Mouse (Mus musculus): ENCODE measurements at regions not wholly inside any gene's neighbourhood (a gene's known extent, or its start where the extent isn't known, plus 50 kb on each side); places are given as distances from the start of the nearest gene placed in this dataset.

DNA sequence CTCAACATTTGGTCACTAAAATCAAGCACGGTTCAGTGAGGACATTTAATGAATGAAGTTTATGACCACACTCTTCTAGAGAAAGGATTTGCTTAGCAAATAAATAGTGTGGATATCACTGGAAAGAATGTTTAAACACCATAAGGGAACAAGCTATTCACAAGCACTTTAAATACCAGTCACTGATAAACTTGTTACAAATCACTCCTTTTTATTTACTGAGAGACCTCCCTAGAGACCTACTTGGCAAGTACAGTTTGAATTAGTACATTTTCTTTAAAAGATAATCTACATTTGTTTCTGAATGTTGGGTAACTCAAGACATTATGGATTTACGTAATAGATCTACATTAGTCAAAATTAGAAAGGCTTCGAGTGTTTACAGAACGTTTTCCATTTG is 162.2 kb upstream of the Pappa start:
- dilution Hi-C loops (cut with MboI; ENCODE audit: extremely low pct_ligation_motif_present, extremely low pct_unique_long_range_greater_than_20kb, low sequenced_read_pairs) = no loop called here

More for the DNA sequence above, 162.2 kb upstream of the Pappa start:
- Histone ChIP-seq H3K79me2 (replicated peaks; ENCODE audit: control insufficient read depth, extremely low read depth, insufficient read depth, poor library complexity, severe bottlenecking) (no peaks in the 10 kb centered on the region), H3K4me1 (ENCODE audit: control insufficient read depth in 1 of 2, insufficient read depth in 2 of 2) (no peaks in the 10 kb centered on the region), H3K27me3 (replicated peaks) (no peaks in the 10 kb centered on the region), H3K4me3 (replicated peaks in 1 of 3; ENCODE audit: low read depth in 2 of 3, low read length in 2 of 3, poor library complexity in 1 of 3) (no peak overlapping the region), H3K36me3 (replicated peaks in 1 of 2; ENCODE audit: control insufficient read depth in 1 of 2, insufficient read depth in 1 of 2, low read length in 1 of 2) (no peaks in the 10 kb centered on the region), H3K9me3 (replicated peaks; ENCODE audit: low read length) (no peaks in the 10 kb centered on the region), H3K9ac (ENCODE audit: insufficient read depth, low read depth) (no peak overlapping the region), H3K27ac (ENCODE audit: insufficient read depth, low read depth) (no peak overlapping the region), H3K4me2 (ENCODE audit: insufficient read depth, low read depth, poor library complexity, severe bottlenecking) (no peak overlapping the region)
- in situ Hi-C loops (cut with MboI; ENCODE audit: low pct_ligation_motif_present, low pct_unique_long_range_greater_than_20kb, low sequenced_read_pairs) = no loop called here
- no peak for DNase-seq (ENCODE audit: extremely low read depth)
- TF ChIP-seq ETS1 (conservative IDR thresholded peaks at IDR 0.05; ENCODE audit: low read depth, low read length) (no peak), PAX5 (IDR thresholded peaks at IDR 0.05; ENCODE audit: low read length) (no peak), USF1 (IDR thresholded peaks at IDR 0.05; ENCODE audit: low read depth, low read length) (no peak), HCFC1 (IDR thresholded peaks at IDR 0.05; ENCODE audit: low read depth, low read length) (no peak)
